Mouse (Mus musculus) intestine, embryonic 16.5 days (tissue): ENCODE data around the gene Tmem222. TPM values are rescaled to one million over a fixed set of nuclear protein-coding genes. Genes with fewer than 3 reads are reported as not detected.

Experiments used
- ATAC-seq: fragments of 200-750 bp; cut with Nextera tagmentation; 2 replicates; pipeline ENCODE4 v1.8.0; 2017; ENCODE audit warnings: moderate TSS enrichment, moderate library complexity
- H3K27ac ChIP-seq: fragments of 300-500 bp; sonication (generic); 2 replicates; pipeline ENCODE4 v1.5.1; 2014; ENCODE audit warnings: mild to moderate bottlenecking, low read length
- H3K27me3 ChIP-seq: fragments of 300-500 bp; sonication (generic); replicated peaks from 2 replicates; pipeline ENCODE4 v1.6.1; 2014; ENCODE audit warnings: low read length, control low read depth, mixed read lengths; ENCODE audit not compliant: control insufficient read depth, insufficient read depth
- H3K36me3 ChIP-seq: fragments of 300-500 bp; sonication (generic); 2 replicates; pipeline ENCODE4 v1.6.1; 2014; ENCODE audit warnings: low read length, control low read depth; ENCODE audit not compliant: control insufficient read depth, insufficient read depth
- H3K4me1 ChIP-seq: fragments of 300-500 bp; sonication (generic); 2 replicates; pipeline ENCODE4 v1.6.1; 2014; ENCODE audit warnings: low read length, control low read depth, mixed read lengths; ENCODE audit not compliant: control insufficient read depth, insufficient read depth
- H3K4me2 ChIP-seq: fragments of 300-500 bp; sonication (generic); 2 replicates; pipeline ENCODE4 v1.6.1; 2014; ENCODE audit warnings: low read depth, low read length, control low read depth
- H3K4me3 ChIP-seq: fragments of 300-500 bp; sonication (generic); 2 replicates; pipeline ENCODE4 v1.5.1; 2014; ENCODE audit warnings: mild to moderate bottlenecking, low read length
- H3K9ac ChIP-seq: fragments of 300-500 bp; sonication (generic); 2 replicates; pipeline ENCODE4 v1.6.1; 2014; ENCODE audit warnings: low read depth, low read length
- H3K9me3 ChIP-seq: fragments of 300-500 bp; sonication (generic); 2 replicates; pipeline ENCODE4 v1.6.1; 2016; ENCODE audit warnings: low read length, control low read depth; ENCODE audit not compliant: control insufficient read depth
- WGBS: fragments of 180-500 bp; shearing (Covaris S2); extraction: QIAGEN DNeasy Blood & Tissue Kit; methylation state at CpG from one replicate; pipeline ENCODE4 v1.1.7; 2014; 5-methylcytosine and 5-hydroxymethylcytosine counted together
- polyA plus RNA-seq: library from polyadenylated mRNA; unstranded; fragments of >200 nt; fragmentation: Nextera tagmentation; extraction: Ambion mirVana; gene quantifications from 2 replicates; pipeline ENCODE4 v1.2.1, GENCODE M21; 2015

The Tmem222 gene
- polyA plus RNA-seq, 1 experiment from 2014 or later = 75.7 TPM

GRCm38 (mm10) chr4:133217641-133218040, 60.0 kb downstream of the Tmem222 start:
- no peak overlapping the region for H3K27ac ChIP-seq
- WGBS = 6% methylated on average over 5 of the region's 5 CpGs
- H3K9me3 ChIP-seq = no peaks in the 10 kb centered on the region
- H3K4me3 ChIP-seq = no peak overlapping the region
- H3K27me3 ChIP-seq = peaks cover 9% of the 10 kb centered on the region
- ATAC-seq = no peak
- no peak overlapping the region for H3K9ac ChIP-seq
- no peak overlapping the region for H3K4me2 ChIP-seq
- no peaks in the 10 kb centered on the region for H3K36me3 ChIP-seq
- H3K4me1 ChIP-seq = peaks cover 12% of the 10 kb centered on the region

Other genes starting within 250 kb of the Tmem222 start
- gene Wasf2, start 147.3 kb downstream of the Tmem222 start, polyA plus RNA-seq = 76.9 and 81.9 TPM in 2 replicates
- 1.6 and 2.0 TPM in 2 replicates for gene Cd164l2, start 65.7 kb downstream of the Tmem222 start, polyA plus RNA-seq
- 0.05 and 0.24 TPM in 2 replicates for gene Gpr3, start 65.3 kb downstream of the Tmem222 start, polyA plus RNA-seq
- 2.4 and 2.8 TPM in 2 replicates for gene Map3k6, start 37.0 kb downstream of the Tmem222 start, polyA plus RNA-seq
- gene Sytl1, start 14.7 kb downstream of the Tmem222 start, polyA plus RNA-seq = 3.0 and 4.0 TPM in 2 replicates
- 11.4 and 12.8 TPM in 2 replicates for gene Wdtc1, start 75.7 kb upstream of the Tmem222 start, polyA plus RNA-seq
- 9.1 and 9.2 TPM in 2 replicates for gene Slc9a1, start 91.9 kb upstream of the Tmem222 start, polyA plus RNA-seq
- 0.66 and 0.73 TPM in 2 replicates for gene Tent5b, start 202.3 kb upstream of the Tmem222 start, polyA plus RNA-seq
- gene Trnp1, start 220.8 kb upstream of the Tmem222 start, polyA plus RNA-seq = 0.70 and 0.81 TPM in 2 replicates
- 55.3 and 59.9 TPM in 2 replicates for gene Kdf1, start 241.2 kb upstream of the Tmem222 start, polyA plus RNA-seq